Mouse (Mus musculus): ENCODE measurements around the gene Arid3a. TPM values are rescaled to one million over a fixed set of nuclear protein-coding genes. Genes with fewer than 3 reads are reported as not detected.

Arid3a gene
- polyA plus RNA-seq, 1 experiment from 2014 or later: 16.4 TPM

DNA sequence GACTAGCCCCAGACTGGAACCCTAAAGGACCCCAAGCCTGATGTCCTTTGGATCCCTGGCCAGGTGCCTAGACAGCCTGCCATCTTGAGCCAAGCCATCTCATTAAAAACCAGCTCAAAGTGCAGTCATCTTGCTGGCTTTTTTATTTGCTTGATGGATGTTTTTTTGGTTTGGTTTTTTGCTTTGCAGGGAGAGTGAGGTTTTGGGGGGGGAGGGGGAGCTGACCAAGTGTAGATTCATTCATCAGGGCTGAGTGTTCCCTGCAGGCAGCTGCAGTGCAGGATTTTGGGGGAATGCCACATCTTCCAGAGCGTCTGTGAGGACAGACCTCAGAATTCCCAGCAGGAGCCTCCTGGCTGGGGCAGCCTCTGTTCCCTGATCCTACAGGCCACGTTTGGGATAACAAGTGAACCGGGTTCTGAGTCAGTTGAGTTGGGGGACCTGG lies 42.3 kb downstream of the Arid3a start:
- 10% methylated on average over 3 of the region's 3 CpGs for WGBS
- Histone ChIP-seq H3K9me3 (no peaks in the 10 kb centered on the region), H3K27me3 (ENCODE audit: insufficient read depth, poor library complexity, severe bottlenecking) (peaks cover 58% of the 10 kb centered on the region), H3K27ac (no peak overlapping the region), H3K36me3 (peaks cover 48% of the 10 kb centered on the region), H3K4me3 (no peak overlapping the region), H3K4me1 (peaks cover 24% of the 10 kb centered on the region)
- DNase-seq (ENCODE audit: low spot score): no peak

- DNase-seq (ENCODE audit: low spot score): no peak
- Histone ChIP-seq H3K36me3 (peaks cover 46% of the 10 kb centered on the region), H3K4me3 (peak within 1 kb of the TSS; percentile 63)
Measured at GRCm38 (mm10) chr10:79970415-79971182, 43.8 kb downstream of the Arid3a start, which contains the start of gene Grin3b. Gene Grin3b (plus strand): TSS chr10:79970715.

GRCm38 (mm10) chr10:79971183-79971497 lies 44.3 kb downstream of the Arid3a start:
- peak overlapping the region; percentile 56; the same call in 1 of the 2 replicates for H3K27ac ChIP-seq
- no peak for DNase-seq (ENCODE audit: low spot score)
- H3K4me1 ChIP-seq: peaks cover 22% of the 10 kb centered on the region
- peak overlapping the region; percentile 63 for H3K4me3 ChIP-seq
- H3K27me3 ChIP-seq (ENCODE audit: insufficient read depth, poor library complexity, severe bottlenecking): peaks cover 61% of the 10 kb centered on the region
- H3K9me3 ChIP-seq: no peaks in the 10 kb centered on the region
- WGBS: 4% methylated on average over 21 of the region's 21 CpGs
- peaks cover 46% of the 10 kb centered on the region for H3K36me3 ChIP-seq

More at GRCm38 (mm10) chr10:79970415-79971182, 43.8 kb downstream of the Arid3a start, which contains the start of gene Grin3b:
- Histone ChIP-seq H3K27me3 (ENCODE audit: insufficient read depth, poor library complexity, severe bottlenecking) (peaks cover 61% of the 10 kb centered on the region), H3K9me3 (no peaks in the 10 kb centered on the region), H3K27ac (peak within 1 kb of the TSS; percentile 56; the same call in 1 of the 2 replicates), H3K4me1 (peaks cover 22% of the 10 kb centered on the region)
- 7% methylated on average over 47 of the region's 47 CpGs for WGBS

DNA sequence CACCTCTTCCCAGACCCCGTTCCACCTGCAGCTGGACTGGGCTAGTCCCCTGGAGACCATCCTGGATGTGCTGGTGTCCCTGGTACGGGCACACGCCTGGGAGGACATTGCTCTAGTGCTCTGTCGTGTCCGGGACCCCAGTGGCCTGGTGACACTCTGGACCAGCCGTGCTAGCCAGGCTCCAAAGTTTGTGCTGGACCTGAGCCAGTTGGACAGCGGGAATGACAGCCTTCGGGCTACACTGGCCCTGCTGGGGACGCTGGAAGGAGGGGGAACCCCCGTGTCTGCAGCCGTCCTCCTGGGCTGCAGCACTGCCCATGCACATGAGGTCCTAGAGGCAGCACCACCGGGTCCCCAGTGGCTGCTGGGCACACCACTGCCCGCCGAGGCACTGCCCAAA lies 46.0 kb downstream of the Arid3a start:
- DNase-seq (ENCODE audit: low spot score): no peak
- 56% methylated on average over 14 of the region's 14 CpGs for WGBS
- Histone ChIP-seq H3K36me3 (peaks cover 46% of the 10 kb centered on the region), H3K9me3 (no peaks in the 10 kb centered on the region), H3K27me3 (ENCODE audit: insufficient read depth, poor library complexity, severe bottlenecking) (peaks cover 61% of the 10 kb centered on the region), H3K27ac (no peak overlapping the region), H3K4me1 (peaks cover 16% of the 10 kb centered on the region), H3K4me3 (no peak overlapping the region)

DNA sequence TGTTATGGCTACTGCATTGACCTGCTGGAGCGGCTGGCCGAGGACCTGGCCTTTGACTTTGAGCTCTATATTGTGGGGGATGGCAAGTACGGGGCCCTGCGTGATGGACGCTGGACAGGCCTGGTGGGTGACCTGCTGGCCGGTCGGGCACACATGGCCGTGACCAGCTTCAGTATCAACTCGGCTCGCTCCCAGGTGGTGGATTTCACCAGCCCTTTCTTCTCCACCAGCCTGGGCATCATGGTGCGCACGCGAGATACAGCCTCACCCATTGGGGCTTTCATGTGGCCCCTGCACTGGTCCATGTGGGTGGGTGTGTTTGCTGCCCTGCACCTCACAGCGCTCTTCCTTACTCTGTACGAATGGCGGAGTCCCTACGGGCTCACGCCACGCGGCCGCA lies 47.2 kb downstream of the Arid3a start:
- Histone ChIP-seq H3K27me3 (ENCODE audit: insufficient read depth, poor library complexity, severe bottlenecking) (peaks cover 51% of the 10 kb centered on the region), H3K36me3 (peaks cover 49% of the 10 kb centered on the region), H3K4me1 (peaks cover 18% of the 10 kb centered on the region), H3K9me3 (no peaks in the 10 kb centered on the region; the same call in 1 of the 2 replicates), H3K4me3 (no peak overlapping the region), H3K27ac (no peak overlapping the region)
- 88% methylated on average over 21 of the region's 21 CpGs for WGBS
- DNase-seq (ENCODE audit: low spot score): no peak

DNA sequence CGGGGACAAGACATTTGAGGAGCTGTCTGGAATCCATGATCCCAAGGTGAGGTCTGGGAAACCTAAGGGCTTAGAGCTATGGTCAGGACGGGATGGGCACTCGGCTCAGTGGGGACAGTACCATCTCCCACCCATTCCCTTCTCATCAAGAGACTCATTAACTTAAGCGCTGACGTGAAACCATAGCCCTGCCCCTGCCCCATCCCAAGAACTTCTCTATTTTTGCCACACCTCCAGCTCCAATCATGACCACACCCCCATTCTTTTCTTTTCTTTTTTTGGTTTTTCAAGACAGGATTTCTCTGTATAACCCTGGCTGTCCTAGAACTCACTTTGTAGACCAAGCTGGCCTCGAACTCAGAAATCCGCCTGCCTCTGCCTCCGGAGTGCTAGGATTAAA lies 47.8 kb downstream of the Arid3a start:
- Histone ChIP-seq H3K27ac (no peak overlapping the region), H3K36me3 (peaks cover 55% of the 10 kb centered on the region), H3K4me1 (peaks cover 24% of the 10 kb centered on the region), H3K27me3 (ENCODE audit: insufficient read depth, poor library complexity, severe bottlenecking) (peaks cover 45% of the 10 kb centered on the region), H3K4me3 (no peak overlapping the region), H3K9me3 (no peaks in the 10 kb centered on the region; the same call in 1 of the 2 replicates)
- 88% methylated on average over 8 of the region's 8 CpGs for WGBS
- no peak for DNase-seq (ENCODE audit: low spot score)

- Histone ChIP-seq H3K36me3 (peaks cover 58% of the 10 kb centered on the region), H3K4me1 (peaks cover 29% of the 10 kb centered on the region), H3K27me3 (ENCODE audit: insufficient read depth, poor library complexity, severe bottlenecking) (peaks cover 33% of the 10 kb centered on the region), H3K4me3 (no peak overlapping the region), H3K9me3 (no peaks in the 10 kb centered on the region; the same call in 1 of the 2 replicates), H3K27ac (no peak overlapping the region)
- 84% methylated on average over 28 of the region's 28 CpGs for WGBS
- no peak for DNase-seq (ENCODE audit: low spot score)
Measured at GRCm38 (mm10) chr10:79976071-79976721, 49.4 kb downstream of the Arid3a start.

DNA sequence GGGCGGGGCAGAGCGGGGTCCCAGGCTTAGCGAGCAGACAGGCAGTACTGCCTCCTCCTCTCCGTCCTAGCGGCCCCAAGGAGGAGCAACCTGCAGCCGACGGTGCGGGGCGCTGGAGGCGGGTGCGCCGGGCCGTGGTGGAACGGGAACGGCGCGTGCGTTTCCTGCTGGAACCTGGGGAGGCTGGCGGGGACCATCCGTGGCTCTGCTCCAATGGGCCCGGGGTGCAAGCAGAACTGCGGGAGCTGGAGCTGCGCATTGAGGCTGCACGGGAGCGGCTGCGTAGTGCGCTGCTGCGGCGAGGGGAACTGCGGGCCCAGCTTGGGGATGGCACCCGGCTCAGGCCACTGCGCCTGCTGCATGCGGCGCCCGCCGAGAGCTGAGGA lies 49.9 kb downstream of the Arid3a start:
- Histone ChIP-seq H3K36me3 (peaks cover 58% of the 10 kb centered on the region), H3K4me3 (no peak overlapping the region), H3K27ac (no peak overlapping the region), H3K9me3 (no peaks in the 10 kb centered on the region; the same call in 1 of the 2 replicates), H3K27me3 (ENCODE audit: insufficient read depth, poor library complexity, severe bottlenecking) (peaks cover 27% of the 10 kb centered on the region), H3K4me1 (peaks cover 34% of the 10 kb centered on the region)
- WGBS: 81% methylated on average over 34 of the region's 36 CpGs
- DNase-seq (ENCODE audit: low spot score): no peak

GRCm38 (mm10) chr10:79977324-79977723 lies 50.5 kb downstream of the Arid3a start:
- Histone ChIP-seq H3K36me3 (peaks cover 58% of the 10 kb centered on the region), H3K4me3 (no peak overlapping the region)

GRCm38 (mm10) chr10:79978061-79978460 lies 51.2 kb downstream of the Arid3a start:
- peaks cover 41% of the 10 kb centered on the region for H3K4me1 ChIP-seq
- no peak overlapping the region; the same call in 1 of the 2 replicates for H3K4me3 ChIP-seq
- peaks cover 14% of the 10 kb centered on the region for H3K27me3 ChIP-seq (ENCODE audit: insufficient read depth, poor library complexity, severe bottlenecking)
- no peak for DNase-seq (ENCODE audit: low spot score)
- H3K9me3 ChIP-seq: no peaks in the 10 kb centered on the region; the same call in 1 of the 2 replicates
- H3K27ac ChIP-seq: no peak overlapping the region
- peaks cover 62% of the 10 kb centered on the region for H3K36me3 ChIP-seq
- 93% methylated on average over 21 of the region's 21 CpGs for WGBS

More at GRCm38 (mm10) chr10:79977324-79977723, 50.5 kb downstream of the Arid3a start:
- Histone ChIP-seq H3K27ac (no peak overlapping the region), H3K4me1 (peaks cover 38% of the 10 kb centered on the region), H3K9me3 (no peaks in the 10 kb centered on the region; the same call in 1 of the 2 replicates), H3K27me3 (ENCODE audit: insufficient read depth, poor library complexity, severe bottlenecking) (peaks cover 21% of the 10 kb centered on the region)
- no peak for DNase-seq (ENCODE audit: low spot score)
- 80% methylated on average over 28 of the region's 28 CpGs for WGBS

- Histone ChIP-seq H3K4me1 (peaks cover 49% of the 10 kb centered on the region), H3K9me3 (no peaks in the 10 kb centered on the region; the same call in 1 of the 2 replicates), H3K27me3 (ENCODE audit: insufficient read depth, poor library complexity, severe bottlenecking) (no peaks in the 10 kb centered on the region), H3K4me3 (peak overlapping the region; percentile 16; the same call in 1 of the 2 replicates), H3K27ac (peak overlapping the region; percentile 65; the same call in 1 of the 2 replicates), H3K36me3 (peaks cover 56% of the 10 kb centered on the region)
- WGBS: 91% methylated on average over 22 of the region's 22 CpGs
- no peak for DNase-seq (ENCODE audit: low spot score)
Measured at GRCm38 (mm10) chr10:79979401-79980155, 52.7 kb downstream of the Arid3a start.

GRCm38 (mm10) chr10:79983205-79983604 lies 56.4 kb downstream of the Arid3a start:
- Histone ChIP-seq H3K9me3 (no peaks in the 10 kb centered on the region; the same call in 1 of the 2 replicates), H3K4me1 (peaks cover 73% of the 10 kb centered on the region), H3K4me3 (peak overlapping the region; percentile 86), H3K36me3 (peaks cover 21% of the 10 kb centered on the region), H3K27me3 (ENCODE audit: insufficient read depth, poor library complexity, severe bottlenecking) (no peaks in the 10 kb centered on the region), H3K27ac (peak overlapping the region; percentile 98)
- DNase-seq (ENCODE audit: low spot score): no peak
- 79% methylated on average over 5 of the region's 5 CpGs for WGBS

All from heart, embryonic 10.5 days (tissue).